Mouse (Mus musculus) layer of hippocampus, postnatal 10 days (tissue): ENCODE measurements around the gene 3110009E18Rik. TPM values are rescaled to one million over a fixed set of nuclear protein-coding genes. Genes with fewer than 3 reads are reported as not detected.

ENCODE experiments used
- DNase-seq, 2 experiments: peaks; one replicate each; pipeline ENCODE4 v3.0.0; 2021; ENCODE audit warnings: low spot score in 2 of 2
- total RNA-seq, 2 experiments: library from RNA; stranded (reverse); gene quantifications; 2 replicates each; pipeline ENCODE4 v1.2.3; 2021

The 3110009E18Rik gene
- total RNA-seq, 2 experiments from 2014 or later = 7.1 to 8.7 TPM

- no peak for DNase-seq
Measured at GRCm38 (mm10) chr1:120190300-120190699, 69.3 kb downstream of the 3110009E18Rik start.

GRCm38 (mm10) chr1:120190946-120191345 lies 70.0 kb downstream of the 3110009E18Rik start:
- no peak for DNase-seq

GRCm38 (mm10) chr1:120192321-120192720 lies 71.3 kb downstream of the 3110009E18Rik start:
- DNase-seq = no peak

- DNase-seq = no peak
Measured at GRCm38 (mm10) chr1:120193586-120193985, 72.6 kb downstream of the 3110009E18Rik start.

- DNase-seq = no peak
Measured at GRCm38 (mm10) chr1:120195947-120196346, 75.0 kb downstream of the 3110009E18Rik start.

GRCm38 (mm10) chr1:120196724-120197123 lies 75.7 kb downstream of the 3110009E18Rik start:
- no peak for DNase-seq

GRCm38 (mm10) chr1:120197189-120197588 lies 76.2 kb downstream of the 3110009E18Rik start:
- peak; percentile 86 to 87 for DNase-seq

- DNase-seq = no peak
Measured at GRCm38 (mm10) chr1:120198151-120198550, 77.2 kb downstream of the 3110009E18Rik start.

- no peak for DNase-seq
Measured at GRCm38 (mm10) chr1:120198942-120199341, 78.0 kb downstream of the 3110009E18Rik start.

- DNase-seq = no peak
Measured at GRCm38 (mm10) chr1:120202542-120202941, 81.6 kb downstream of the 3110009E18Rik start.

- DNase-seq = no peak
Measured at GRCm38 (mm10) chr1:120203836-120204235, 82.8 kb downstream of the 3110009E18Rik start.

GRCm38 (mm10) chr1:120204834-120205233 lies 83.8 kb downstream of the 3110009E18Rik start:
- DNase-seq = no peak

- peak; percentile 48 to 66 for DNase-seq
Measured at GRCm38 (mm10) chr1:120207568-120207967, 86.6 kb downstream of the 3110009E18Rik start.

- peak in 1 of 2 experiments; percentile 8 for DNase-seq
Measured at GRCm38 (mm10) chr1:120208502-120209230, 87.7 kb downstream of the 3110009E18Rik start.

GRCm38 (mm10) chr1:120220841-120221240 lies 99.9 kb downstream of the 3110009E18Rik start:
- DNase-seq = no peak

GRCm38 (mm10) chr1:120221285-120221684 lies 100.3 kb downstream of the 3110009E18Rik start:
- DNase-seq = no peak

- DNase-seq = no peak
Measured at GRCm38 (mm10) chr1:120223613-120224012, 102.6 kb downstream of the 3110009E18Rik start.

- no peak for DNase-seq
Measured at GRCm38 (mm10) chr1:120229723-120230471, 108.9 kb downstream of the 3110009E18Rik start.

- DNase-seq = peak; percentile 49 to 54
Measured at GRCm38 (mm10) chr1:120231334-120231733, 110.3 kb downstream of the 3110009E18Rik start.

- no peak for DNase-seq
Measured at GRCm38 (mm10) chr1:120232170-120232569, 111.2 kb downstream of the 3110009E18Rik start.

- no peak for DNase-seq
Measured at GRCm38 (mm10) chr1:120235631-120236215, 114.7 kb downstream of the 3110009E18Rik start.

GRCm38 (mm10) chr1:120236424-120236823 lies 115.4 kb downstream of the 3110009E18Rik start:
- DNase-seq = no peak
